Mouse (Mus musculus): ENCODE measurements around the gene Ddx5. TPM values are rescaled to one million over a fixed set of nuclear protein-coding genes. Genes with fewer than 3 reads are reported as not detected.
A peak's percentile ranks its signal among the peaks of the same experiment; 100 is the strongest.

Gene Ddx5
- polyA plus RNA-seq, 1 experiment from 2014 or later = 163 TPM

- no peak for TF ChIP-seq CTCF (IDR thresholded peaks at IDR 0.05; ENCODE audit: low read depth)
- peak within 1 kb of the TSS; percentile 90 for H3K27ac ChIP-seq (ENCODE audit: low read depth, low read length)
- no peaks in the 10 kb centered on the region for H3K27me3 ChIP-seq (replicated peaks; ENCODE audit: control insufficient read depth, insufficient read depth, low read length)
- peak within 1 kb of the TSS; percentile 77 for H3K4me2 ChIP-seq (replicated peaks; ENCODE audit: low read depth)
- H3K4me3 ChIP-seq (ENCODE audit: low read depth, low read length) = peak within 1 kb of the TSS; percentile 55
- peak; percentile 92 for ATAC-seq
- H3K9me3 ChIP-seq (ENCODE audit: control insufficient read depth) = no peaks in the 10 kb centered on the region
- H3K9ac ChIP-seq (ENCODE audit: low read depth, low read length) = peak within 1 kb of the TSS; percentile 73
- H3K36me3 ChIP-seq (ENCODE audit: control insufficient read depth, insufficient read depth) = peaks cover 48% of the 10 kb centered on the region
- H3K4me1 ChIP-seq (replicated peaks; ENCODE audit: control insufficient read depth, insufficient read depth, low read length) = no peaks in the 10 kb centered on the region
- WGBS = under 1% methylated on average over 30 of the region's 30 CpGs
These were observed 9.4 kb downstream of the Ddx5 start, which contains the start of gene Polg2 for GRCm38 (mm10) chr11:106779388-106780088. Polg2 (minus strand) TSS chr11:106779537.

- WGBS = under 1% methylated on average over 39 of the region's 39 CpGs
- peaks cover 48% of the 10 kb centered on the region for H3K36me3 ChIP-seq (ENCODE audit: control insufficient read depth, insufficient read depth)
- H3K4me1 ChIP-seq (replicated peaks; ENCODE audit: control insufficient read depth, insufficient read depth, low read length) = no peaks in the 10 kb centered on the region
- peak overlapping the region; percentile 90 for H3K27ac ChIP-seq (ENCODE audit: low read depth, low read length)
- H3K4me3 ChIP-seq (ENCODE audit: low read depth, low read length) = peak overlapping the region; percentile 55
- no peaks in the 10 kb centered on the region for H3K9me3 ChIP-seq (ENCODE audit: control insufficient read depth)
- TF ChIP-seq CTCF (IDR thresholded peaks at IDR 0.05; ENCODE audit: low read depth) = no peak
- peak; percentile 48; the same call in 1 of the 2 replicates for ATAC-seq
- H3K4me2 ChIP-seq (replicated peaks; ENCODE audit: low read depth) = peak overlapping the region; percentile 77
- no peaks in the 10 kb centered on the region for H3K27me3 ChIP-seq (replicated peaks; ENCODE audit: control insufficient read depth, insufficient read depth, low read length)
- H3K9ac ChIP-seq (ENCODE audit: low read depth, low read length) = peak overlapping the region; percentile 73
These were observed 10.2 kb downstream of the Ddx5 start for GRCm38 (mm10) chr11:106778589-106779387.

- TF ChIP-seq CTCF (IDR thresholded peaks at IDR 0.05; ENCODE audit: low read depth) = no peak
- ATAC-seq = no peak
- no peaks in the 10 kb centered on the region for H3K9me3 ChIP-seq (ENCODE audit: control insufficient read depth)
- peaks cover 48% of the 10 kb centered on the region for H3K36me3 ChIP-seq (ENCODE audit: control insufficient read depth, insufficient read depth)
- peak overlapping the region; percentile 55 for H3K4me3 ChIP-seq (ENCODE audit: low read depth, low read length)
- peak overlapping the region; percentile 77 for H3K4me2 ChIP-seq (replicated peaks; ENCODE audit: low read depth)
- H3K9ac ChIP-seq (ENCODE audit: low read depth, low read length) = no peak overlapping the region
- H3K27ac ChIP-seq (ENCODE audit: low read depth, low read length) = no peak overlapping the region
- no peaks in the 10 kb centered on the region for H3K4me1 ChIP-seq (replicated peaks; ENCODE audit: control insufficient read depth, insufficient read depth, low read length)
- H3K27me3 ChIP-seq (replicated peaks; ENCODE audit: control insufficient read depth, insufficient read depth, low read length) = no peaks in the 10 kb centered on the region
- 70% methylated on average over 7 of the region's 7 CpGs for WGBS
These were observed 10.9 kb downstream of the Ddx5 start for GRCm38 (mm10) chr11:106778132-106778531.

GRCm38 (mm10) chr11:106777395-106777794, 11.6 kb downstream of the Ddx5 start:
- Histone ChIP-seq H3K27ac (ENCODE audit: low read depth, low read length) (peak overlapping the region; percentile 46; the same call in 1 of the 2 replicates), H3K4me2 (replicated peaks; ENCODE audit: low read depth) (peak overlapping the region; percentile 77), H3K9me3 (ENCODE audit: control insufficient read depth) (no peaks in the 10 kb centered on the region), H3K36me3 (ENCODE audit: control insufficient read depth, insufficient read depth) (peaks cover 48% of the 10 kb centered on the region), H3K9ac (ENCODE audit: low read depth, low read length) (no peak overlapping the region), H3K4me3 (ENCODE audit: low read depth, low read length) (0 out of 2 replicates have a peak overlapping the region, but pooled peaks have one; percentile 55), H3K27me3 (replicated peaks; ENCODE audit: control insufficient read depth, insufficient read depth, low read length) (no peaks in the 10 kb centered on the region), H3K4me1 (replicated peaks; ENCODE audit: control insufficient read depth, insufficient read depth, low read length) (no peaks in the 10 kb centered on the region)
- TF ChIP-seq CTCF (IDR thresholded peaks at IDR 0.05; ENCODE audit: low read depth) = no peak
- ATAC-seq = peak; percentile 66
- 31% methylated on average over 3 of the region's 3 CpGs for WGBS

- peaks cover 49% of the 10 kb centered on the region for H3K36me3 ChIP-seq (ENCODE audit: control insufficient read depth, insufficient read depth)
These were observed 12.0 kb downstream of the Ddx5 start for GRCm38 (mm10) chr11:106776960-106777359.

GRCm38 (mm10) chr11:106773061-106773460, 15.9 kb downstream of the Ddx5 start:
- no peaks in the 10 kb centered on the region for H3K4me1 ChIP-seq (replicated peaks; ENCODE audit: control insufficient read depth, insufficient read depth, low read length)
- H3K27ac ChIP-seq (ENCODE audit: low read depth, low read length) = no peak overlapping the region
- peaks cover 75% of the 10 kb centered on the region for H3K36me3 ChIP-seq (ENCODE audit: control insufficient read depth, insufficient read depth)
- no peak for TF ChIP-seq CTCF (IDR thresholded peaks at IDR 0.05; ENCODE audit: low read depth)
- no peak overlapping the region for H3K4me2 ChIP-seq (replicated peaks; ENCODE audit: low read depth)
- H3K9ac ChIP-seq (ENCODE audit: low read depth, low read length) = no peak overlapping the region
- ATAC-seq = no peak
- WGBS = 93% methylated on average over 9 of the region's 9 CpGs
- no peaks in the 10 kb centered on the region for H3K9me3 ChIP-seq (ENCODE audit: control insufficient read depth)
- no peaks in the 10 kb centered on the region for H3K27me3 ChIP-seq (replicated peaks; ENCODE audit: control insufficient read depth, insufficient read depth, low read length)
- no peak overlapping the region for H3K4me3 ChIP-seq (ENCODE audit: low read depth, low read length)

More at GRCm38 (mm10) chr11:106776960-106777359, 12.0 kb downstream of the Ddx5 start:
- Histone ChIP-seq H3K4me1 (replicated peaks; ENCODE audit: control insufficient read depth, insufficient read depth, low read length) (no peaks in the 10 kb centered on the region), H3K4me3 (ENCODE audit: low read depth, low read length) (0 out of 2 replicates have a peak overlapping the region, but pooled peaks have one; percentile 55), H3K27ac (ENCODE audit: low read depth, low read length) (peak overlapping the region; percentile 46; the same call in 1 of the 2 replicates), H3K9ac (ENCODE audit: low read depth, low read length) (no peak overlapping the region), H3K27me3 (replicated peaks; ENCODE audit: control insufficient read depth, insufficient read depth, low read length) (no peaks in the 10 kb centered on the region), H3K9me3 (ENCODE audit: control insufficient read depth) (no peaks in the 10 kb centered on the region), H3K4me2 (replicated peaks; ENCODE audit: low read depth) (peak overlapping the region; percentile 77; the same call in 1 of the 2 replicates)
- peak; percentile 56 for ATAC-seq
- no peak for TF ChIP-seq CTCF (IDR thresholded peaks at IDR 0.05; ENCODE audit: low read depth)
- 46% methylated on average over 4 of the region's 4 CpGs for WGBS
